Mouse (Mus musculus) ES-E14 (cell line): ENCODE results near the gene Trpv2. TPM values are rescaled to one million over a fixed set of nuclear protein-coding genes. Genes with fewer than 3 reads are reported as not detected.

Experiments
- DNase-seq: peaks from one replicate; pipeline ENCODE4 v3.0.0-alpha.2; 2013; ENCODE audit warnings: low read depth, low spot score
- H3K27ac ChIP-seq: 2 replicates; pipeline ENCODE4 v1.5.1; 2012; ENCODE audit warnings: low read depth, mild to moderate bottlenecking, low read length, moderate library complexity, mixed read lengths; ENCODE audit not compliant: poor library complexity, insufficient read depth, severe bottlenecking
- H3K36me3 ChIP-seq: 2 replicates; pipeline ENCODE4 v1.6.1; 2012; ENCODE audit warnings: mild to moderate bottlenecking, low read length, moderate library complexity, mixed read lengths; ENCODE audit not compliant: control insufficient read depth, poor library complexity, insufficient read depth, severe bottlenecking
- H3K4me1 ChIP-seq, 2 experiments: fragments of 150-350 bp in 1 of 2; sonication (generic) in 1 of 2; 2 replicates each; pipeline ENCODE4 v1.6.1; 2012; ENCODE audit warnings: low read length in 2 of 2, mild to moderate bottlenecking in 1 of 2, mixed read lengths in 1 of 2; ENCODE audit not compliant: control insufficient read depth in 2 of 2, insufficient read depth in 2 of 2, poor library complexity in 1 of 2
- H3K4me3 ChIP-seq, 2 experiments: fragments of 150-350 bp in 1 of 2; sonication (generic) in 1 of 2; 2 replicates each; pipeline ENCODE4 v1.5.1; 2012; ENCODE audit warnings: low read length in 2 of 2, low read depth in 1 of 2, mild to moderate bottlenecking in 1 of 2, mixed read lengths in 1 of 2; ENCODE audit not compliant: insufficient read depth in 1 of 2, poor library complexity in 1 of 2, severe bottlenecking in 1 of 2
- H3K9ac ChIP-seq: 2 replicates; pipeline ENCODE4 v1.6.1; 2012; ENCODE audit warnings: low read depth, mild to moderate bottlenecking, low read length, mixed read lengths; ENCODE audit not compliant: poor library complexity, insufficient read depth, severe bottlenecking
- H3K9me3 ChIP-seq: fragments of 150-350 bp; sonication (generic); 2 replicates; pipeline ENCODE4 v1.6.1; 2012; ENCODE audit warnings: low read depth, mild to moderate bottlenecking, low read length; ENCODE audit not compliant: control insufficient read depth, insufficient read depth
- CHD2 ChIP-seq: IDR thresholded peaks from 2 replicates; pipeline ENCODE4 v1.6.1; 2014; ENCODE audit warnings: mild to moderate bottlenecking, low read depth, low read length, inconsistent platforms
- HCFC1 ChIP-seq: IDR thresholded peaks from 2 replicates; pipeline ENCODE4 v1.6.1; 2012; ENCODE audit warnings: low read length, inconsistent platforms, borderline replicate concordance; ENCODE audit not compliant: insufficient read depth
- MAFK ChIP-seq: IDR thresholded peaks from 2 replicates; pipeline ENCODE4 v1.6.1; 2014; ENCODE audit warnings: mild to moderate bottlenecking, low read depth, low read length, inconsistent platforms; ENCODE audit not compliant: insufficient read depth
- ZC3H11A ChIP-seq: IDR thresholded peaks from 2 replicates; pipeline ENCODE4 v1.6.1; 2012; ENCODE audit warnings: low read depth, mild to moderate bottlenecking, inconsistent platforms, low read length, borderline replicate concordance
- ZNF384 ChIP-seq: IDR thresholded peaks from 2 replicates; pipeline ENCODE4 v1.6.1; 2012; ENCODE audit warnings: low read depth, low read length, inconsistent platforms
- in situ Hi-C, 2 experiments: fragments of 600-800 bp; cut with MboI; formaldehyde crosslinking; loops; one replicate each; pipeline ENCODE4 v1.15.1; 2025; ENCODE audit warnings: low sequenced_read_pairs in 2 of 2, inconsistent platforms in 1 of 2; ENCODE audit not compliant: unreplicated experiment in 2 of 2
- total RNA-seq: library from RNA; depleted of rRNA; stranded (reverse); fragments of 300-350 nt; gene quantifications from 2 replicates; pipeline ENCODE4 v1.2.3, GENCODE M21; 2012

Gene Trpv2
- total RNA-seq, 1 experiment: 9.8 TPM

GRCm38 (mm10) chr11:62631138-62631537 lies 56.9 kb downstream of the Trpv2 start:
- Histone ChIP-seq H3K9ac (no peak overlapping the region), H3K36me3 (peaks cover 2% of the 10 kb centered on the region; the same call in 1 of the 2 replicates), H3K4me1 (peaks cover 0 to 14% of the 10 kb centered on the region in 2 experiments; a peak in 3 of 4 replicates), H3K27ac (no peak overlapping the region), H3K9me3 (no peaks in the 10 kb centered on the region), H3K4me3 (no peak overlapping the region)
- in situ Hi-C loops: no loop called here
- no peak for DNase-seq
- TF ChIP-seq MAFK (peak; percentile 85), ZNF384 (no peak)

- H3K27ac ChIP-seq: no peak overlapping the region
- TF ChIP-seq HCFC1 (no peak), MAFK (no peak), CHD2 (no peak), ZNF384 (no peak), ZC3H11A (no peak)
These were observed 61.1 kb downstream of the Trpv2 start for GRCm38 (mm10) chr11:62635406-62635805.

GRCm38 (mm10) chr11:62636105-62636839 lies 62.0 kb downstream of the Trpv2 start:
- Histone ChIP-seq H3K9me3 (no peaks in the 10 kb centered on the region), H3K9ac (no peak overlapping the region), H3K4me1 (peaks cover 3 to 9% of the 10 kb centered on the region in 2 experiments; a peak in 2 of 4 replicates), H3K27ac (no peak overlapping the region), H3K4me3 (no peak overlapping the region), H3K36me3 (peaks cover 2% of the 10 kb centered on the region; the same call in 1 of the 2 replicates)
- in situ Hi-C loops: no loop called here
- DNase-seq: no peak
- TF ChIP-seq MAFK: no peak
- no peak for TF ChIP-seq HCFC1
- TF ChIP-seq CHD2: no peak
- no peak for TF ChIP-seq ZC3H11A
- no peak for TF ChIP-seq ZNF384

More at GRCm38 (mm10) chr11:62635406-62635805, 61.1 kb downstream of the Trpv2 start:
- Histone ChIP-seq H3K9me3 (no peaks in the 10 kb centered on the region), H3K4me3 (no peak overlapping the region), H3K36me3 (peaks cover 2% of the 10 kb centered on the region; the same call in 1 of the 2 replicates), H3K9ac (no peak overlapping the region), H3K4me1 (peaks cover 3 to 12% of the 10 kb centered on the region in 2 experiments; a peak in 2 of 4 replicates)
- DNase-seq: no peak
- in situ Hi-C loops: no loop called here

GRCm38 (mm10) chr11:62636840-62637221 lies 62.5 kb downstream of the Trpv2 start:
- no peak overlapping the region for H3K27ac ChIP-seq
- H3K4me3 ChIP-seq: no peak overlapping the region
- peaks cover 2% of the 10 kb centered on the region; the same call in 1 of the 2 replicates for H3K36me3 ChIP-seq
- no peak overlapping the region for H3K9ac ChIP-seq
- H3K4me1 ChIP-seq: peaks cover 3 to 8% of the 10 kb centered on the region in 2 experiments; a peak in 2 of 4 replicates
- H3K9me3 ChIP-seq: no peaks in the 10 kb centered on the region
- in situ Hi-C loops: no loop called here
- DNase-seq: no peak
- TF ChIP-seq MAFK: no peak
- TF ChIP-seq HCFC1: no peak
- no peak for TF ChIP-seq CHD2
- no peak for TF ChIP-seq ZC3H11A
- no peak for TF ChIP-seq ZNF384
